Mouse (Mus musculus) skeletal muscle tissue, adult 2 months (tissue): ENCODE measurements around the gene Lim2.
"Not testable (repeated sequence)": the region's sequence is repeated elsewhere in the genome, so short reads cannot be mapped to it uniquely, and the experiment has no call there.

Experiments used
- DNase-seq: peaks from one replicate; pipeline ENCODE4 v3.0.0-alpha.2; 2012; ENCODE audit warnings: low read depth, low spot score

Lim2 gene

GRCm38 (mm10) chr7:43427406-43427805 is at the start of gene Lim2:
Gene Lim2 (plus strand): TSS chr7:43427670.
- no peak for DNase-seq

GRCm38 (mm10) chr7:43378226-43378625 is 49.2 kb upstream of the Lim2 start:
- peak; percentile 13 for DNase-seq

GRCm38 (mm10) chr7:43392349-43393121 is 34.9 kb upstream of the Lim2 start:
- peak; percentile 24 for DNase-seq

GRCm38 (mm10) chr7:43399501-43399900 is 28.0 kb upstream of the Lim2 start:
- DNase-seq: no peak

- DNase-seq: no peak
Measured at GRCm38 (mm10) chr7:43402718-43403117, 24.8 kb upstream of the Lim2 start.

GRCm38 (mm10) chr7:43407573-43407972 is 19.9 kb upstream of the Lim2 start:
- DNase-seq: no peak

GRCm38 (mm10) chr7:43408131-43408553 is 19.3 kb upstream of the Lim2 start, which contains the start of gene Siglecg:
Gene Siglecg (plus strand): TSS chr7:43408204.
- no peak for DNase-seq

GRCm38 (mm10) chr7:43409084-43409483 is 18.4 kb upstream of the Lim2 start:
- no peak for DNase-seq

- DNase-seq: not testable (repeated sequence)
Measured at GRCm38 (mm10) chr7:43411724-43412123, 15.7 kb upstream of the Lim2 start.

GRCm38 (mm10) chr7:43417298-43417697 is 10.2 kb upstream of the Lim2 start:
- no peak for DNase-seq

GRCm38 (mm10) chr7:43422995-43423617 is 4.4 kb upstream of the Lim2 start:
- peak; percentile 58 for DNase-seq

GRCm38 (mm10) chr7:43423991-43424625 is 3.4 kb upstream of the Lim2 start:
- no peak for DNase-seq

- DNase-seq: no peak
Measured at GRCm38 (mm10) chr7:43429500-43429899, 2.0 kb downstream of the Lim2 start.

- no peak for DNase-seq
Measured at GRCm38 (mm10) chr7:43432891-43433290, 5.4 kb downstream of the Lim2 start.

- no peak for DNase-seq
Measured at GRCm38 (mm10) chr7:43434676-43435075, 7.2 kb downstream of the Lim2 start.

GRCm38 (mm10) chr7:43436341-43437255 is 9.1 kb downstream of the Lim2 start, which contains the start of gene Nkg7:
Gene Nkg7 (plus strand): TSS chr7:43437073.
- DNase-seq: no peak

GRCm38 (mm10) chr7:43438611-43439010 is 11.1 kb downstream of the Lim2 start:
- DNase-seq: no peak

- DNase-seq: no peak
Measured at GRCm38 (mm10) chr7:43440482-43440881, 13.0 kb downstream of the Lim2 start, which contains the start of gene Cldnd2. Gene Cldnd2 (plus strand): TSS chr7:43440782.

- no peak for DNase-seq
Measured at GRCm38 (mm10) chr7:43441071-43441470, 13.6 kb downstream of the Lim2 start.

GRCm38 (mm10) chr7:43442684-43443083 is 15.2 kb downstream of the Lim2 start:
- DNase-seq: no peak
